24 mouse cellular contexts compared by ENCODE assay signal in genomic region chr13:103270856-103271391, GRCm38 (mm10).
DNase-seq lines count a peak whose midpoint lies in the region; ATAC-seq lines count a peak whose summit lies in the region.
"Had no signal": no experiment of that assay in that cellular context is flagged by ENCODE, and none has a peak within 500 bp of the region (broad histone marks: within the 10 kb centered on the region; RNA-seq: fewer than 3 reads in every experiment).

No protein-coding gene starts in this region.

- no peak overlapping the region for H3K9ac ChIP-seq in heart, embryonic 14.5 days (ENCODE audit: low read length)
- H3K9ac ChIP-seq: forebrain, embryonic 13.5 days; hindbrain, embryonic 13.5 days; kidney, embryonic 15.5 days; liver, embryonic 14.5 days; lung, embryonic 14.5 days; midbrain, embryonic 15.5 days; neural tube, embryonic 13.5 days had no signal

- ATAC-seq in heart, embryonic 14.5 days (ENCODE audit: insufficient number of reproducible peaks, insufficient read depth, low FRiP score, low read depth) = no peak
- ATAC-seq: forebrain, embryonic 13.5 days; midbrain, embryonic 15.5 days had no signal

- peak overlapping the region; percentile 43 for H3K4me2 ChIP-seq in heart, embryonic 14.5 days (ENCODE audit: low read length)
- H3K4me2 ChIP-seq: forebrain, embryonic 13.5 days; hindbrain, embryonic 13.5 days; kidney, embryonic 15.5 days; lung, embryonic 14.5 days; midbrain, embryonic 15.5 days; neural tube, embryonic 13.5 days had no signal

- intact Hi-C loops in gastrocnemius, postnatal 14 days (cut with DNase I; ENCODE audit: low total_unique reads) = no loop called here

- H3K9me3 ChIP-seq in heart, embryonic 14.5 days (ENCODE audit: control insufficient read depth, low read length) = no peaks in the 10 kb centered on the region
- H3K9me3 ChIP-seq: forebrain, embryonic 13.5 days; hindbrain, embryonic 13.5 days; kidney, embryonic 15.5 days; midbrain, embryonic 15.5 days; neural tube, embryonic 13.5 days had no signal

- H3K4me1 ChIP-seq in heart, embryonic 14.5 days (ENCODE audit: control insufficient read depth in 2 of 2, insufficient read depth in 2 of 2, low read length in 2 of 2) = peaks cover 6 to 10% of the 10 kb centered on the region in 2 experiments
- H3K4me1 ChIP-seq: forebrain, embryonic 13.5 days; hindbrain, embryonic 13.5 days; kidney, embryonic 15.5 days; midbrain, embryonic 15.5 days had no signal

- H3K27ac ChIP-seq in heart, embryonic 14.5 days (replicated peaks in 1 of 2; ENCODE audit: control insufficient read depth in 1 of 2, insufficient read depth in 1 of 2, low read depth in 2 of 2, low read length in 2 of 2) = 0 out of 4 replicates have a peak overlapping the region, but pooled peaks of 1 of the 2 experiments have one; percentile 14
- H3K27ac ChIP-seq: forebrain, embryonic 13.5 days; gastrocnemius, adult 2 months; hindbrain, embryonic 13.5 days; kidney, embryonic 15.5 days; liver, embryonic 14.5 days; macrophage; midbrain, embryonic 15.5 days; neural tube, embryonic 13.5 days had no signal

- H3K4me3 ChIP-seq in heart, embryonic 14.5 days (ENCODE audit: control insufficient read depth in 1 of 2, insufficient read depth in 1 of 2, low read depth in 1 of 2, low read length in 2 of 2) = no peak overlapping the region
- H3K4me3 ChIP-seq: forebrain, embryonic 13.5 days; gastrocnemius, adult 2 months; hindbrain, embryonic 13.5 days; kidney, embryonic 15.5 days; midbrain, embryonic 15.5 days; neural tube, embryonic 13.5 days had no signal

- no peaks in the 10 kb centered on the region for H3K27me3 ChIP-seq in heart, embryonic 14.5 days (ENCODE audit: control insufficient read depth, insufficient read depth, low read length)
- H3K27me3 ChIP-seq: forebrain, embryonic 13.5 days; hindbrain, embryonic 13.5 days; kidney, embryonic 15.5 days; midbrain, embryonic 15.5 days; neural tube, embryonic 13.5 days had no signal

- no peaks in the 10 kb centered on the region for H3K36me3 ChIP-seq in heart, embryonic 14.5 days (ENCODE audit: control insufficient read depth, insufficient read depth, low read length)
- H3K36me3 ChIP-seq: hindbrain, embryonic 13.5 days; kidney, embryonic 15.5 days; midbrain, embryonic 15.5 days; neural tube, embryonic 13.5 days had no signal

- 18% methylated on average over 9 of the region's 9 CpGs for WGBS in heart, embryonic 14.5 days

- DNase-seq in adrenal gland, adult (ENCODE audit: inconsistent age in 2 of 2, low spot score in 1 of 2) = peak; percentile 36 to 74
- DNase-seq in adrenal gland, postnatal 4 days (ENCODE audit: low spot score in 2 of 2) = no peak
- DNase-seq in ovary, adult 18-20 months (ENCODE audit: low spot score) = peak; percentile 63
- no peak for DNase-seq in ovary, postnatal 10 days (ENCODE audit: low spot score)
- DNase-seq in testis, postnatal 14 days (ENCODE audit: low spot score) = peak; percentile 67
- DNase-seq in yolk sac, embryonic 10.5 days (ENCODE audit: low spot score) = no peak
- no peak for DNase-seq in gastrocnemius, postnatal 14 days
- DNase-seq: adrenal gland, postnatal 10 days; cerebellum, adult 8-10 months; gastrocnemius, adult 2 months; kidney, adult 11 months; kidney, postnatal 4 days; lung, embryonic 14.5 days; right cerebral cortex, adult 18-20 months; right cerebral cortex, postnatal 4 days; thymus, adult 2 months had no signal

Comparison
In these comparisons a context has a peak if more than half of its experiments do, and no peak if none do; other contexts are left out.
1. DNase-seq: peak in adrenal gland, adult (2 of 2), ovary, adult 18-20 months (single experiment) and testis, postnatal 14 days (single experiment); none in adrenal gland, postnatal 4 days (0 of 2), ovary, postnatal 10 days (single experiment), yolk sac, embryonic 10.5 days (single experiment) and gastrocnemius, postnatal 14 days (single experiment).